Mouse (Mus musculus) embryonic facial prominence, embryonic 11.5 days (tissue): ENCODE measurements at regions not wholly inside any gene's neighbourhood (a gene's known extent, or its start where the extent isn't known, plus 50 kb on each side); places are given as distances from the start of the nearest gene placed in this dataset.

Experiments used
- ATAC-seq: fragments of 200-750 bp; cut with Nextera tagmentation; replicated peaks from 2 replicates; pipeline ENCODE4 v1.8.0; 2017; ENCODE audit warnings: low read depth; ENCODE audit not compliant: insufficient number of reproducible peaks, low FRiP score, low TSS enrichment
- DNase-seq: peaks from one replicate; pipeline ENCODE4 v3.0.0-alpha.2; 2015; ENCODE audit warnings: low spot score
- H3K27ac ChIP-seq: fragments of 300-500 bp; sonication (generic); replicated peaks from 2 replicates; pipeline ENCODE4 v1.5.1; 2014; ENCODE audit warnings: mild to moderate bottlenecking, low read depth, low read length, control low read depth
- H3K27me3 ChIP-seq: fragments of 300-500 bp; sonication (generic); 2 replicates; pipeline ENCODE4 v1.6.1; 2014; ENCODE audit warnings: mild to moderate bottlenecking, low read length, moderate library complexity, mixed read lengths; ENCODE audit not compliant: control insufficient read depth, insufficient read depth
- H3K36me3 ChIP-seq: fragments of 300-500 bp; sonication (generic); replicated peaks from 2 replicates; pipeline ENCODE4 v1.6.1; 2014; ENCODE audit warnings: low read depth, mild to moderate bottlenecking, low read length, moderate library complexity, mixed read lengths; ENCODE audit not compliant: control insufficient read depth, insufficient read depth
- H3K4me1 ChIP-seq: fragments of 300-500 bp; sonication (generic); 2 replicates; pipeline ENCODE4 v1.6.1; 2014; ENCODE audit warnings: low read length, mixed read lengths; ENCODE audit not compliant: control insufficient read depth, insufficient read depth
- H3K4me2 ChIP-seq: fragments of 300-500 bp; sonication (generic); 2 replicates; pipeline ENCODE4 v1.6.1; 2014; ENCODE audit warnings: low read depth, mild to moderate bottlenecking, control low read depth, low read length, moderate library complexity
- H3K4me3 ChIP-seq: fragments of 300-500 bp; sonication (generic); 2 replicates; pipeline ENCODE4 v1.5.1; 2014; ENCODE audit warnings: low read depth, low read length, control low read depth
- H3K9ac ChIP-seq: fragments of 300-500 bp; sonication (generic); replicated peaks from 2 replicates; pipeline ENCODE4 v1.6.1; 2014; ENCODE audit warnings: mild to moderate bottlenecking, control low read depth, low read length
- H3K9me3 ChIP-seq: fragments of 300-500 bp; sonication (generic); replicated peaks from 2 replicates; pipeline ENCODE4 v1.6.1; 2016; ENCODE audit warnings: mild to moderate bottlenecking, low read length, inconsistent platforms, mixed read lengths; ENCODE audit not compliant: control insufficient read depth
- WGBS: fragments of 180-500 bp; shearing (Covaris S2); extraction: QIAGEN DNeasy Blood & Tissue Kit; methylation state at CpG from one replicate; pipeline ENCODE4 v1.1.7; 2014; 5-methylcytosine and 5-hydroxymethylcytosine counted together

DNA sequence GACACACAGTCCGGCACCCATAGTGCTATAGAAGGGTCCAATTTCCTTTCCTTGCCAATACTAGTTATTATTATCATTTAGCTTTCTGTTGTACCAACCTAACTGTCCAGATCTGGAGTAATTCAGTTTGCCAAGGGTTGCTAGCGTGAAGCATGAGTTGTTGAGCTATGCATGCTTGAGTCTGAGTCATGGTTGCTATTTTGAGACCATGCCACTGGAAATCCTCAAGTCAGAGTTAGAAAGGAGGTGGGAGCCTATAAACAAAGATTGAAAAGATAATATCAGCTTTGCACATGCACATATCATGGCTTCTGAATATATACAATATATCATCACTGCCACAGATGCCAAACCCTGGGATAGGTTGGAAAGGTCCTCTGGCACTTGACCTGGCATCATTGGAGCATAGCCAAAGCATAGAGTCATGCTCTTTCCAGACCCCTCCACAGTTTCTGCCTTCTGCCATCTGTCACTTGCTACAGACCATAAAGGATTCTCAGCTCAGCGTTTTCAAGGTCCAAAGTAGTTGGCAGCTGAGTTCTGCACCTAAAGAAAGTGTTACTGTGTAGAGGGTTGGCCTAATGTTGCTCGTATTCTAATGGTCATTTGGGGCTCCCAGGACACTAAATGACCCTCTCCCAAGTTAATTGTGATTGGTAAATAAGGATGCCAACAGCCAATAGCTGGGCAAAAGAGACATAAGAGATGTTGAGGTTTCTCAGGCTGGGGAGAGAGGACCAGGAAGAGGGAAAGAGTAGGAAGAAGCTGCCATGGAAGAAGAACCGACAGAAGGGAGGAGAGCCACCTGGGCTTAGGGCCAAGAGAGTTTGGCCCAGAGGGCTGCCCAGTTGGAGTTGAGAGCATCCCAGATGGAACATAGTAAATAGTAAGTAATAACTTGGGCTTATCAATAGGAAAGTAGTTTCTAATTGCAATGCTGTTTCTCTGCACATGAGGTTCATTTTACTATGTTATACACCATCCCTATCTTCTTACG lies 586.9 kb downstream of the Ptprc start:
- Histone ChIP-seq H3K4me2 (no peak overlapping the region), H3K9ac (no peak overlapping the region), H3K36me3 (no peaks in the 10 kb centered on the region), H3K9me3 (no peaks in the 10 kb centered on the region), H3K27ac (no peak overlapping the region), H3K27me3 (no peaks in the 10 kb centered on the region), H3K4me1 (no peaks in the 10 kb centered on the region), H3K4me3 (no peak overlapping the region)
- WGBS = 90% methylated on average over 6 of the region's 6 CpGs
- ATAC-seq = no peak
- no peak for DNase-seq

DNA sequence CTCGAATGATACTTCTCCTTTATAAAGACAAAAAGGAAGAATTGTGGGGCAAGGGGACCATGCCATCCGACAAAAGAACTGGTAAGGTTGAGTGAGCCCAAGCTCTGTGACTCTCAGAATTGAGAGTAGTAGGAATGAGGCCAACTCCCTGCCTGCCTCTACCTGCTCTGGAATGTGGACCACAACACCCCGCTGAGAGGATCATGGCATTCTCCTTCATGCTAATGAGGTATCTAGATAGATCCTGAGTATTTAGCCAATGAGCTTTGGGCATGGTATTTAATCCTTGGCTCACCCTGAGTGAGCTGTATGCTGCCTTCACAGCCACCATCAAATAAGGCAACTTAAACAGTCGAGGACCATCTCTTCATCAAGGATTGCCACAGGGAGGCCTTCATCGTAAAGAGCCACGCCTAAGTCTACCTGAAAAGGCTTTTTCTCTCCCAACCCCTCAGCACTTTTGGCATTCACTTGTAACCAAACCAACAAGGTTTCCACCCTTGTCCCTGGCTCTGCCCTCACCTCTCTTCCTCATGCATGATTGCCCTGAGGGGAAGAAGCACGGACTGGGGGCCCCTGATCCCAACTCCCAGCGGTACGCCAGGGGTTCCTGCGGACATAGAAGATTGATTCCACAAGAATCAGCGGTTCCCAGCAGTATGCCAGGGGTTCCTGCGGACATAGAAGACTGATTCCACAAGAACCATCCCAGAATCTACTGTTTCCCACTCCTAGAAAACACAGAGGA lies 587.9 kb downstream of the Ptprc start:
- WGBS = 91% methylated on average over 12 of the region's 12 CpGs
- Histone ChIP-seq H3K4me1 (no peaks in the 10 kb centered on the region), H3K9me3 (no peaks in the 10 kb centered on the region), H3K36me3 (no peaks in the 10 kb centered on the region), H3K4me2 (no peak overlapping the region), H3K9ac (no peak overlapping the region), H3K4me3 (no peak overlapping the region), H3K27me3 (no peaks in the 10 kb centered on the region), H3K27ac (no peak overlapping the region)
- no peak for ATAC-seq
- DNase-seq = no peak

DNA sequence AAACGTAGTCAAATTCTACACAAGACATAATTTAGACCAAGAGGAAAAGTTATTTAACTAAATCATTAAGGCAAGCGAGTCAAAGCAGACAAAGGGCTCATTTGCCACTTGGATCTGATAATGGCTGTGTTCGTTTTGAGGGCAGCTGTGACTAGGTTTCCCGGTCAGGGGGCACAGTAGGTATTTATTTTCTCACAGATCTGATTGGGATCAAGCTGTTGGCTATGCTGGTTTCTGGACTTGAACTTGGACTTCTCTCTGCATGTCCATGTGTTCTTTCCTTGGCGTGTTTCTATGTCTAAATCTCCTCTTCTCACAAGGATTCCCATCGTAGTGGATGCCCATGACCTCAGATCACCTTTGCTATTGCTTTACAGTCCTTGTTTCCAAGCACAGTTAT lies 590.8 kb downstream of the Ptprc start:
- Histone ChIP-seq H3K4me2 (no peak overlapping the region), H3K27ac (no peak overlapping the region), H3K9ac (no peak overlapping the region), H3K27me3 (no peaks in the 10 kb centered on the region), H3K4me3 (no peak overlapping the region), H3K36me3 (no peaks in the 10 kb centered on the region), H3K4me1 (no peaks in the 10 kb centered on the region), H3K9me3 (no peaks in the 10 kb centered on the region)
- WGBS = 67% methylated on average over 6 of the region's 6 CpGs
- no peak for ATAC-seq
- no peak for DNase-seq

DNA sequence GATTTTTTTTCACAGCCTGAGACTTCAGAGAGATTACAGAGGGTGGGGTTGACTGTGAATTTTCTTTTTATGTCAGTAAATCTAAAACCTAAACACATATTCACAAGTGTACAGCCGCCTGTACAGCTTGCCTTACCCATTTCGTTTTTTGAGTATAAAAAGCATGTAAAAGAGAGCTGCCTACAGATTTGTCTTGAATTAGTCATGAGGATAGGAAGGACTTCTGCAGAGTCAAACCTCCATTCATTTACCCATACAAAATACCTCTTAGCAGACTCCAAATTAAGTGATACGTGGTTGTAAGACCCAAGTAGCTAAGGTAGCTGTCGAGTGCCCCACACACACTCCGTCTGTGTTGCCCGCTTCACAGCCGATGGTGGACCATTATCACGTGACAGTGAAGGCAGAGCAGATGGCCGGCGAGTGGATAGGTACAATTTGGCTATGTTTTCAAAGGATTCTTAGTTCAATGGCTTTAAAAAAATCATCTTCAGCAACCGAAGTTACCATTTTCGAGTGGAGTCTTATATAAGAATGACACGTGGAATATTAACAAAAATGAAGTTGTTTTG lies 591.3 kb downstream of the Ptprc start:
- no peaks in the 10 kb centered on the region for H3K27me3 ChIP-seq
- H3K4me1 ChIP-seq = no peaks in the 10 kb centered on the region
- ATAC-seq (no peak), DNase-seq (no peak)
- H3K36me3 ChIP-seq = no peaks in the 10 kb centered on the region
- H3K9ac ChIP-seq = no peak overlapping the region
- no peak overlapping the region for H3K27ac ChIP-seq
- H3K4me3 ChIP-seq = no peak overlapping the region
- H3K9me3 ChIP-seq = no peaks in the 10 kb centered on the region
- H3K4me2 ChIP-seq = no peak overlapping the region
- 83% methylated on average over 13 of the region's 13 CpGs for WGBS

DNA sequence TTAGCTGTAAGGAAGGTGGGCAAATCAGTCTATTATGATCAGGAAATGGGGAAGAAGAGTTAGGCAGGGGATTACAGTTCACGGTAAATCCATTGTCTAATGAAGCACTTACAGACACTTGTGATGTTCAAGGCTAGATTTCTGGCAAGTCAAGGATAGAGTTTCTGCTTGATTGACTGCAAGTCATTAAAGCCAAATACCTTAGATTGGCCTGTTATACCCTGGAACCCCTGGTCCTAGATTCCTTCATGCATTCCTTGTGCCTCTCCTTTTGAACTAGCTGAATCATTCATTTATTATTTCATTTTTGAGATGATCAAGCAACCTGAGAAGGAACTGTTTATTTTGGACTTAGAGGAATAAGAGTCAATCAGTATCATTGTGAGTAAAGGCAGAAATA lies 597.9 kb downstream of the Ptprc start:
- no peaks in the 10 kb centered on the region for H3K4me1 ChIP-seq
- no peaks in the 10 kb centered on the region for H3K27me3 ChIP-seq
- H3K9ac ChIP-seq = no peak overlapping the region
- H3K4me3 ChIP-seq = no peak overlapping the region
- WGBS = 75% methylated on average over 1 of the region's 1 CpGs
- ATAC-seq (no peak), DNase-seq (no peak)
- no peaks in the 10 kb centered on the region for H3K9me3 ChIP-seq
- H3K4me2 ChIP-seq = no peak overlapping the region
- H3K36me3 ChIP-seq = no peaks in the 10 kb centered on the region
- no peak overlapping the region for H3K27ac ChIP-seq

DNA sequence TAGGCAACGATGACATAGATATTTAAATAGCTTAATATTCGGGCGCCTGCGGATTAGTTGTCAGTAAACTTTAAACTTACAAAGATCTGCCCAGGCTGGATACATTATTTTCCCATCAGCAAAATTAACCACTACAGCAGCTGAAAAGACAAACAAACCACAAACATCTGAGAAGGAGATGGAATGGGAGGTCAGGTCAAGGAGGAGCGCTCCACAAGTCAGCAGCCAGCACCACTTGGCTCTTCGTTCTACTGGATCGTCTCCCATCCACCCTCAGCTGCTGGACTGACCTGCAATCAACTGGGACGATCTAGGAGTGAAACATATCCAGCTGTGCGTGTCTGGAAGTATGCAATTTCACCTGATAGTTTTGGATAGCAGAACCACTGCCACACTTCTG lies 599.3 kb downstream of the Ptprc start:
- no peak for ATAC-seq
- H3K27ac ChIP-seq = no peak overlapping the region
- H3K4me2 ChIP-seq = no peak overlapping the region
- 71% methylated on average over 9 of the region's 9 CpGs for WGBS
- no peak for DNase-seq
- H3K4me3 ChIP-seq = no peak overlapping the region
- no peaks in the 10 kb centered on the region for H3K27me3 ChIP-seq
- H3K9me3 ChIP-seq = no peaks in the 10 kb centered on the region
- H3K4me1 ChIP-seq = no peaks in the 10 kb centered on the region
- no peak overlapping the region for H3K9ac ChIP-seq
- H3K36me3 ChIP-seq = no peaks in the 10 kb centered on the region

DNA sequence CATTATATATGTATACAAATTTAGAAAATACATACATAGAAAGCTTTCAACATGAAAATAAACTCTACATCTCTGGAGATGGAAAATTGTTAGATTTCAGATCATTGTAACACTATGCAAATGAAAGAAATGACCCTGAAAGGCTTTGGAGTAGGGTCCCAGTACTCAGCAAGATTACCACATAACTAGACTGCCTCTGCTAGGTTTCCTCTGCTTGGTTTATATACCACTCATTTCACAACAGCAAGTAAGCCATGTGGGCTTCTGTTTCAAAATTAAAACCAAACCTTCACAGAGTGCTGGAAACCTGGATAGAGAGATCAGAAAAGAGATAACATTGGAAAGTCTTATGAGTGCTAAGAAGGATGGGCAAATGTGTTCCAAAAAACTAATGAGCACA lies 600.1 kb downstream of the Ptprc start:
- ATAC-seq (no peak), DNase-seq (no peak)
- Histone ChIP-seq H3K27me3 (no peaks in the 10 kb centered on the region), H3K9ac (no peak overlapping the region), H3K36me3 (no peaks in the 10 kb centered on the region), H3K27ac (no peak overlapping the region), H3K4me3 (no peak overlapping the region), H3K4me2 (no peak overlapping the region), H3K4me1 (no peaks in the 10 kb centered on the region), H3K9me3 (no peaks in the 10 kb centered on the region)
